Mouse (Mus musculus): Measurements from ENCODE around the gene Itsn1. TPM values are rescaled to one million over a fixed set of nuclear protein-coding genes. Genes with fewer than 3 reads are reported as not detected.

Gene Itsn1
- polyA plus RNA-seq, 1 experiment from 2014 or later = 9.7 TPM

DNA sequence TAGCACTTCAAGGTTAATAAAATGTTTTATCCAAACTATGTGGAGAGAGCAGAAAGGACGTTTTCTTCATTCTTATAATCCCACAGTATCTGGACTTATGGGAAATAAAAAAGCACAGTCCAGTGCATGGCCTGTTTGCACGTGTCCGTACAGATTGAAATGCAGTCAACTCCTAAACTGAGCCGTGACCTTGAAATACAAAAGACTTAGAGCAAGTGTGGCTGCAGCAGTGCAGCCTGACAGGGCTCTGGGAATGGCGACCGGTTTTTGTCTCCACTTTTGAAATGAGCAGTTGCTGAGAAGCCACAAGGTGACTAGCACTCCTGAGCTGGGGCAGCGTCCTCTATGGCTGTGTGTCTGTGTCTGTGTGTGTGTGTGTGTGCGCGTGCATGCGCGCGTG is 124.1 kb downstream of the Itsn1 start:
- Histone ChIP-seq H3K27ac (ENCODE audit: low read length) (no peak overlapping the region), H3K4me3 (ENCODE audit: low read depth, low read length) (no peak overlapping the region), H3K4me2 (replicated peaks; ENCODE audit: low read depth, low read length) (no peak overlapping the region), H3K9me3 (ENCODE audit: low read length) (no peaks in the 10 kb centered on the region), H3K4me1 (ENCODE audit: insufficient read depth, low read depth, low read length) (no peaks in the 10 kb centered on the region), H3K36me3 (ENCODE audit: insufficient read depth, low read length) (no peaks in the 10 kb centered on the region; the same call in 1 of the 2 replicates), H3K27me3 (replicated peaks; ENCODE audit: insufficient read depth, low read length) (no peaks in the 10 kb centered on the region), H3K9ac (replicated peaks; ENCODE audit: low read depth) (no peak overlapping the region)
- ATAC-seq = no peak
- WGBS = 89% methylated on average over 12 of the region's 12 CpGs
- no peak for DNase-seq (ENCODE audit: low spot score)
- no peak for TF ChIP-seq EP300 (IDR thresholded peaks at IDR 0.05)
- TF ChIP-seq CTCF (IDR thresholded peaks at IDR 0.05) = no peak

DNA sequence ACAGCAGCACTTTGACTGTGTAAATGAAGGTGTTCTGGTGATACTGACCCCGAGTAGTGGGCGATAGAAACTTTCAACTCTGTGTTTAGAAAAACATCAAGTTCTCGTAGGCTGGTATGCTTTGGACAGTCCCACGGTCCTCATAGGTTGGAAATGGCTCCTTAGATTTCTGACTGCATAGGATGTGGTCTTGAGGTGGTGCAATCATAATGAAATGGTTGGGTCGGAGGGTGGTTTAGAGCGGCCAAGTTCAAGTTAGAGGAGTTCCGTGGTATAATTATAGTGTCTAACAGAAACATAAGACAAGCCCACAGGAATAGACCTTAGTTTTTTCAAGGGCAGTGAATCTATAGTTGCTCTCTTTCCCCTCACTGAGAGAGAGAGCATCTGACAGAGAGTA is 129.6 kb downstream of the Itsn1 start:
- no peak overlapping the region for H3K9ac ChIP-seq (replicated peaks; ENCODE audit: low read depth)
- DNase-seq (ENCODE audit: low spot score) (no peak), ATAC-seq (no peak)
- H3K27ac ChIP-seq (ENCODE audit: low read length) = no peak overlapping the region
- no peak overlapping the region for H3K4me2 ChIP-seq (replicated peaks; ENCODE audit: low read depth, low read length)
- H3K27me3 ChIP-seq (replicated peaks; ENCODE audit: insufficient read depth, low read length) = no peaks in the 10 kb centered on the region
- H3K36me3 ChIP-seq (ENCODE audit: insufficient read depth, low read length) = no peaks in the 10 kb centered on the region
- H3K9me3 ChIP-seq (ENCODE audit: low read length) = no peaks in the 10 kb centered on the region
- no peak for TF ChIP-seq CTCF (IDR thresholded peaks at IDR 0.05)
- no peak for TF ChIP-seq EP300 (IDR thresholded peaks at IDR 0.05)
- 95% methylated on average over 7 of the region's 7 CpGs for WGBS
- peaks cover 11% of the 10 kb centered on the region; the same call in 1 of the 2 replicates for H3K4me1 ChIP-seq (ENCODE audit: insufficient read depth, low read depth, low read length)
- H3K4me3 ChIP-seq (ENCODE audit: low read depth, low read length) = no peak overlapping the region

DNA sequence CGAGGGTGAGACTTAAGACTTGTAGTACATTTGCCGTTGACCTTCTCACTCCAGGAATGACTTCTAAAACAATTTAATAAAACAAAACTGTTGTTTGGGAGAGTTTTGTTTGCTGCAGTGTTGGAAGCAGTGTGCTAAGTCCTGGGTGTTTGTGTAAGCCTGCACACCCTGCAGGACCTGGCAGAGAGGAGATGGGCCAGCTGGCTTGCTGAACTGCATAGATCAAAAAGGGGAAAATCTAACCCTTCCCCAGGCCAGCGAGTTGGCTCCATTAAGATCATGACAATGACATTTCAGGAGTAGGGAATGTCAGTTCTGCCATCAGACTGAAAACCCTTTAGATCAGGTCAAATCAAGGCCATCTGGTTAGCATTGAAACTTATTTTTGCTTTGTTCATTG is 130.1 kb downstream of the Itsn1 start:
- TF ChIP-seq EP300 (IDR thresholded peaks at IDR 0.05) (no peak), CTCF (IDR thresholded peaks at IDR 0.05) (no peak)
- no peaks in the 10 kb centered on the region for H3K9me3 ChIP-seq (ENCODE audit: low read length)
- H3K4me3 ChIP-seq (ENCODE audit: low read depth, low read length) = no peak overlapping the region
- no peaks in the 10 kb centered on the region for H3K36me3 ChIP-seq (ENCODE audit: insufficient read depth, low read length)
- H3K27me3 ChIP-seq (replicated peaks; ENCODE audit: insufficient read depth, low read length) = no peaks in the 10 kb centered on the region
- no peak overlapping the region for H3K27ac ChIP-seq (ENCODE audit: low read length)
- DNase-seq (ENCODE audit: low spot score) (no peak), ATAC-seq (no peak)
- no peak overlapping the region for H3K4me2 ChIP-seq (replicated peaks; ENCODE audit: low read depth, low read length)
- H3K4me1 ChIP-seq (ENCODE audit: insufficient read depth, low read depth, low read length) = peaks cover 11% of the 10 kb centered on the region; the same call in 1 of the 2 replicates
- 70% methylated on average over 3 of the region's 3 CpGs for WGBS
- H3K9ac ChIP-seq (replicated peaks; ENCODE audit: low read depth) = no peak overlapping the region

DNA sequence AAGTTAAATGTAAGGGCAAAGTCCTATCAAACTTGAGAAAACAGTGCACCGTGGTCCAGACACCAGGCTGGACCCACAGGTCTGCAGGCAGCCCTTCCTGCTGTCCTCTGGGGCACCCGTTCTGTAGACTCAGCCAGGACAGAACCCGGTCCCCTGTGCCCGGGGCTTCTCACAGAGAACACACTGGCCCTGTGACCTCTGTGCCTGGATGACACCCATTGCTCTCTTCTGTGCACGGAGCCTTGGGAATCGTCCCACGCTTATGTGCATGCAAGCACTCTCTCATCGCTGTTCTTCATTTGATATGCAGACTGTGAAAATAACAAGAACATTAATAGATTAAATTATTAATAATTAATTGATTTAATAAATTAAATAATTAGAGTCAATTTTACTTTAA is 130.9 kb downstream of the Itsn1 start:
- Histone ChIP-seq H3K4me1 (ENCODE audit: insufficient read depth, low read depth, low read length) (peaks cover 11% of the 10 kb centered on the region; the same call in 1 of the 2 replicates), H3K9me3 (ENCODE audit: low read length) (no peaks in the 10 kb centered on the region), H3K36me3 (ENCODE audit: insufficient read depth, low read length) (no peaks in the 10 kb centered on the region), H3K4me3 (ENCODE audit: low read depth, low read length) (no peak overlapping the region), H3K27ac (ENCODE audit: low read length) (no peak overlapping the region), H3K9ac (replicated peaks; ENCODE audit: low read depth) (no peak overlapping the region), H3K4me2 (replicated peaks; ENCODE audit: low read depth, low read length) (no peak overlapping the region), H3K27me3 (replicated peaks; ENCODE audit: insufficient read depth, low read length) (no peaks in the 10 kb centered on the region)
- DNase-seq (ENCODE audit: low spot score) = no peak
- TF ChIP-seq EP300 (IDR thresholded peaks at IDR 0.05) (no peak), CTCF (IDR thresholded peaks at IDR 0.05) (no peak)
- 84% methylated on average over 8 of the region's 8 CpGs for WGBS
- ATAC-seq = no peak

DNA sequence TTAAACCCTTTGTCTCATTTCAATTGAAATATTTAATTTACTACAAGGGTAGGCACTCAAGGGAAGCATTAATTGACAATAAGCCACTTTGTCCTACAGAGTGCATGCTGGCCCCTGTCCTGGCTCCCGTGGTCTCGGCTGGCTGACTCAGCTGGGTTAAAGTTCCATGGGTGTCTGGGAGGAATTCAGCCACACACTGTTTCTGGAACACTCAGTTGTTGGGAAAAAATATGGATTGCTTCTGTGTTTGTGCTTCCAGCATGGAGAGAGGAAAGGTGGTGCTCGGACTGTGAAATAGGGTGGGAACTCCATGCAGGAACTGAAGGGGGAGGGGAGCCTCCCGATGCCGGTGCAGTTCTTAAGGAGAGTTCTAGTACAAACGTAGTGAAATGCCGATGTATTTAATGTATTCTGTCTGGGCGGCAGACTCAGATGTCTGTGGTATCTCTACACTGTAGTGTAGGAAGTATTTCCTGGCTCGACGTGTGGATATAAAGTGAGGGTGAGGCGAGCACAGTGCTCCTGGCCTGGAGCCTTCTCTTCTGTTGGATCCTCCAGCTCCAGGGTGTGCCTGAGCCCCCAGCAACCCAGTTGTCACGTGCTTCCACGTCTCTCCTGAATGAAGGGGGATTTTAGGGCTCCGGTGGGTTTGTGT is 131.5 kb downstream of the Itsn1 start:
- 30% methylated on average over 14 of the region's 14 CpGs for WGBS

DNA sequence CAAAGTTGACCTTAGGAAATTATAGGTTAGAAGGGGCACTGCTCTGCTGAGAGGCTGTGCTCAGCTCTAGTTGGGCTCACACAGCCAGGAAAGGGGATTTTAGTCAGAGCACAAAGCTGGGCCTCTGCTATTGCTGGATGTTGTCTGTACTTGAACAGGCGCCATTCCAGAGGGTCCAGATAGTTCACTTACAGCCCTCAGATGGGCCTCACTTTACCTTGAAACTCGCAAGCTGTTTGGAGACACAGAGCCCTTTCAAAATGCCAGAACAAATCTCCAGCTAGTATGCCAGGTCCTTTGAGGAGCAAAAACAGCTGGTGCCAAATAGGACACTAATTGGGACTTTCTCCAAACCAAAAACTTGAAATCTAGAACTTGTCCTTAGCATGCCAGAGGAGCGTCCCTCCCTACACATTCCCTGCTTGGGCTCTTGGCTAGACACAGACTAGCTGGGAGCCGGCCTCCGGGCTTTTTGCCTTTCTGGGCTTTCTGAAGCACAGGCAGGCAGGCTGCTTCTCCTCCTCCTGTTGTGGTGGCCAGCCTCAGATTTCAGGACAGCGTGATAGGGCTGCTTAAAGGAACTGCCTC is 132.8 kb downstream of the Itsn1 start:
- WGBS = 50% methylated on average over 6 of the region's 6 CpGs
- Histone ChIP-seq H3K9ac (replicated peaks; ENCODE audit: low read depth) (no peak overlapping the region), H3K4me3 (ENCODE audit: low read depth, low read length) (no peak overlapping the region), H3K4me2 (replicated peaks; ENCODE audit: low read depth, low read length) (no peak overlapping the region), H3K9me3 (ENCODE audit: low read length) (no peaks in the 10 kb centered on the region), H3K36me3 (ENCODE audit: insufficient read depth, low read length) (no peaks in the 10 kb centered on the region), H3K27ac (ENCODE audit: low read length) (peak overlapping the region; percentile 51), H3K27me3 (replicated peaks; ENCODE audit: insufficient read depth, low read length) (no peaks in the 10 kb centered on the region), H3K4me1 (ENCODE audit: insufficient read depth, low read depth, low read length) (peaks cover 11% of the 10 kb centered on the region; the same call in 1 of the 2 replicates)
- peak; percentile 55 for DNase-seq (ENCODE audit: low spot score)
- ATAC-seq = peak; percentile 58
- no peak for TF ChIP-seq EP300 (IDR thresholded peaks at IDR 0.05)
- no peak for TF ChIP-seq CTCF (IDR thresholded peaks at IDR 0.05)

More for the DNA sequence above, 131.5 kb downstream of the Itsn1 start:
- DNase-seq (ENCODE audit: low spot score) = peak; percentile 42
- Histone ChIP-seq H3K9ac (replicated peaks; ENCODE audit: low read depth) (no peak overlapping the region), H3K27ac (ENCODE audit: low read length) (0 out of 2 replicates have a peak overlapping the region, but pooled peaks have one; percentile 2), H3K9me3 (ENCODE audit: low read length) (no peaks in the 10 kb centered on the region), H3K4me3 (ENCODE audit: low read depth, low read length) (no peak overlapping the region), H3K4me2 (replicated peaks; ENCODE audit: low read depth, low read length) (no peak overlapping the region), H3K27me3 (replicated peaks; ENCODE audit: insufficient read depth, low read length) (no peaks in the 10 kb centered on the region), H3K4me1 (ENCODE audit: insufficient read depth, low read depth, low read length) (peaks cover 11% of the 10 kb centered on the region; the same call in 1 of the 2 replicates), H3K36me3 (ENCODE audit: insufficient read depth, low read length) (no peaks in the 10 kb centered on the region)
- peak; percentile 11; the same call in 1 of the 2 replicates for ATAC-seq
- TF ChIP-seq EP300 (IDR thresholded peaks at IDR 0.05) (no peak), CTCF (IDR thresholded peaks at IDR 0.05) (no peak)
